Mouse (Mus musculus) megakaryocyte, embryonic 14.5 days (primary cell): ENCODE results near the gene Smg6. TPM values are rescaled to one million over a fixed set of nuclear protein-coding genes. Genes with fewer than 3 reads are reported as not detected.

Experiments
- H3K27me3 ChIP-seq: replicated peaks from 2 replicates; pipeline ENCODE3; 2012; ENCODE audit warnings: inconsistent platforms
- H3K36me3 ChIP-seq: replicated peaks from 2 replicates; pipeline ENCODE3; 2012; ENCODE audit warnings: low read length, inconsistent platforms, mixed read lengths
- H3K4me1 ChIP-seq: 2 replicates; pipeline ENCODE4 v1.6.1; 2012; ENCODE audit warnings: inconsistent platforms
- H3K4me3 ChIP-seq: replicated peaks from 2 replicates; pipeline ENCODE3; 2012; ENCODE audit warnings: moderate library complexity, mild to moderate bottlenecking, inconsistent platforms
- H3K9me3 ChIP-seq: 2 replicates; pipeline ENCODE4 v1.6.1; 2012; ENCODE audit warnings: inconsistent platforms
- FLI1 ChIP-seq: IDR thresholded peaks from 2 replicates; pipeline ENCODE4 v1.6.1; 2012; ENCODE audit warnings: low read length, inconsistent platforms, mixed read lengths
- GATA1 ChIP-seq: IDR thresholded peaks from 3 replicates; pipeline ENCODE4 v1.6.1; 2012; ENCODE audit warnings: mixed read lengths, low read length, inconsistent platforms, borderline replicate concordance
- polyA plus RNA-seq: library from polyadenylated mRNA; stranded (reverse); fragments of >175 nt; gene quantifications from 2 replicates; pipeline ENCODE4 v1.2.3, GENCODE M21; 2012; ENCODE audit warnings: low replicate concordance; ENCODE audit not compliant: insufficient read depth

Gene Smg6
- polyA plus RNA-seq, 1 experiment: 35.3 TPM

DNA sequence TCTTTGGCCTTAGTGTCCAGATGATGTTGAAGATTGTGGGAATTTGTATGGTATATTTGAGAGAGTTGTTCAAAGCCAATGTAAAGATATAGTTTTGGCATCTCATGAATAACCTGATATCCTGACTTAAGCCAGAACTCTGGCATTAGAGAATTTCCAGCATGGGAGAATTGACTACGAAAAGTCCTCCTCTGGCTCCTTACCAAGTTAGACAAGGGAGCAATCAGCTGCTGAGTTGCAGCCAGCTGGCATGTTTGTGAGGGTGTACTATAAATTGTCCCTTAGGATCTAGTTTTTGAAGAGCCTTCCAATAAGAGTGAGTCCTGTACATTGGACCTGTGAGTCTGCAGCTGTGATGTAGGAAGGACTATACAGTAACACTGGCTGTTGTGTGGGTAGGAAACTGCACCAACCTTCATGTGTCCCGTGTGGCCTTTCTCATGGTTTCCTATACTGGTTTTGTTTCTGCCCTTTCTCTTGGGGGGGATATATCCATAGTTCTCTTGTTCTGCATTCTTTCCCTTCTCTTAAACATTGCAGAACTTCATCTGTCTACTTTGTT is 37.3 kb downstream of the Smg6 start:
- H3K9me3 ChIP-seq: no peaks in the 10 kb centered on the region
- TF ChIP-seq FLI1 (no peak), GATA1 (no peak)
- H3K36me3 ChIP-seq: peaks cover 10% of the 10 kb centered on the region
- H3K4me1 ChIP-seq: peaks cover 33% of the 10 kb centered on the region
- H3K27me3 ChIP-seq: no peaks in the 10 kb centered on the region
- H3K4me3 ChIP-seq: no peak overlapping the region

DNA sequence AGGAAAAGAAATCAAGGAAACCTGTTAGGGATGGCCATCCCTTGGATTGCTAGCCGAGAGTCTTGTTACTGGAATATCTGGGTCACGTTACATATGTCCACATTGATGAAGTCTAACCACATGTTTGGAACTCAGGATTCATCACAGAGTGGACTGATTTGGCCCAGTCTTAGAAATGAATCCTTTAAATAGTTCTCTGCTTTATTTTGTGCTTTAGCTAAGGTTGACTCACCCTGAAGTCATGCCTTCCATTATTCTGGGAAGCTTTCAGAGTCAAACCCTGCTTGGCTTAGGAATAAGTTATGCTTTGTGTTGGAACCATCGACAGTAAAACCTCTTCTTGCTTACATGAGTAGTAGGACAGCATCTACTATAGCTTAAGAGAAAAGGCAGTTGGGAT is 39.9 kb downstream of the Smg6 start:
- peaks cover 22% of the 10 kb centered on the region for H3K36me3 ChIP-seq
- H3K4me3 ChIP-seq: no peak overlapping the region
- no peak for TF ChIP-seq FLI1
- TF ChIP-seq GATA1: no peak
- peaks cover 16% of the 10 kb centered on the region for H3K4me1 ChIP-seq
- H3K27me3 ChIP-seq: no peaks in the 10 kb centered on the region
- no peaks in the 10 kb centered on the region for H3K9me3 ChIP-seq

GRCm38 (mm10) chr11:74973290-74974157 is 47.9 kb downstream of the Smg6 start:
- no peak for TF ChIP-seq GATA1
- no peak for TF ChIP-seq FLI1
- H3K9me3 ChIP-seq: no peaks in the 10 kb centered on the region
- H3K4me3 ChIP-seq: no peak overlapping the region
- peaks cover 5% of the 10 kb centered on the region; the same call in 1 of the 2 replicates for H3K4me1 ChIP-seq
- H3K36me3 ChIP-seq: peaks cover 45% of the 10 kb centered on the region
- no peaks in the 10 kb centered on the region for H3K27me3 ChIP-seq

DNA sequence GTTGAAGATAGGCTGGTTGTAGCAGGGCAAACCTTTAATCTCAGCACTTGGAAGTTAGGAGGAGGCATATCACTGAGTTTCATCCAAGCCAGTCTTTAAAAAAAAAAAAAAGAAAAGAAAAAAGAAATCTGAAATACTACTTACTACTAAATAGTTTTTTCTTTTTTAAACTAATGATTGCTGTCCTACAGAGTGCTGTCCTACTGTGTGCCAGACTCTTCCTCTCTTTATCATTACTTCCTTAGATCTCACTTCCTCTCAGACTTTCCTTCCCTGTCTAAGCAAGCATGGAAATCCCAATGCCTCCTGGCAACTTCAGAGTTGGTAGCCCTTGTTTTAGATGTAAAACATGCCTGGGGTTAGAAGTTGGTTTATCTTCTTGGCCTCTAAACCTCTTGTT is 49.0 kb downstream of the Smg6 start:
- H3K4me1 ChIP-seq: peaks cover 5% of the 10 kb centered on the region; the same call in 1 of the 2 replicates
- TF ChIP-seq FLI1 (no peak), GATA1 (no peak)

GRCm38 (mm10) chr11:74976835-74977687 is 51.4 kb downstream of the Smg6 start:
- Histone ChIP-seq H3K36me3 (peaks cover 40% of the 10 kb centered on the region), H3K4me1 (peaks cover 8% of the 10 kb centered on the region; the same call in 1 of the 2 replicates), H3K27me3 (no peaks in the 10 kb centered on the region), H3K9me3 (0 out of 2 replicates have a peak, but pooled peaks cover 3% of the 10 kb centered on the region), H3K4me3 (no peak overlapping the region)
- no peak for TF ChIP-seq FLI1
- no peak for TF ChIP-seq GATA1

More for the DNA sequence above, 49.0 kb downstream of the Smg6 start:
- H3K4me3 ChIP-seq: no peak overlapping the region
- no peaks in the 10 kb centered on the region for H3K27me3 ChIP-seq
- H3K9me3 ChIP-seq: no peaks in the 10 kb centered on the region
- peaks cover 44% of the 10 kb centered on the region for H3K36me3 ChIP-seq

DNA sequence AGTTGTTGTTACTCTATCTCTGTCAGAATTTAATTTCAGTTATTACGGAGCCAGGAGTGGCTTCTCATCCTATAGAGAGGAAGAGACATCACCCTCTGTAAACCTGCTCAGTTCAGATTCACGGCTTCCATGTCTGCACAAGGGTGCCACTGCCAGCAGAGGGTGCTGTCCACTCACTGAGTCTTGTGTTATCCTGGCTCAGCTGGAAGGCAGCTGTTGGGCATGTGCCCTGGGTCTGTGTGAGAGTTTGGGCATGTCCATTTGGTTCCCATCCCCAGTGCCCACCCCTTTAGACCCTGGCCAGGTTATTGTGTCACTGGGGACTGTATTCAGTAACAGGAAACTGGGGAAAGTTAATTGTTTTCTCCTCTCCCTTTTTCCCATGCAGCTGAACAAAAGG is 55.8 kb downstream of the Smg6 start:
- Histone ChIP-seq H3K27me3 (no peaks in the 10 kb centered on the region), H3K36me3 (peaks cover 49% of the 10 kb centered on the region), H3K9me3 (0 out of 2 replicates have a peak, but pooled peaks cover 3% of the 10 kb centered on the region), H3K4me1 (peaks cover 8% of the 10 kb centered on the region; the same call in 1 of the 2 replicates), H3K4me3 (no peak overlapping the region)
- TF ChIP-seq FLI1 (no peak), GATA1 (no peak)

- Histone ChIP-seq H3K4me3 (no peak overlapping the region), H3K36me3 (peaks cover 46% of the 10 kb centered on the region), H3K4me1 (peaks cover 4% of the 10 kb centered on the region; the same call in 1 of the 2 replicates), H3K27me3 (no peaks in the 10 kb centered on the region), H3K9me3 (0 out of 2 replicates have a peak, but pooled peaks cover 3% of the 10 kb centered on the region)
- TF ChIP-seq GATA1: no peak
- no peak for TF ChIP-seq FLI1
Measured at GRCm38 (mm10) chr11:74982241-74982640, 56.6 kb downstream of the Smg6 start.

DNA sequence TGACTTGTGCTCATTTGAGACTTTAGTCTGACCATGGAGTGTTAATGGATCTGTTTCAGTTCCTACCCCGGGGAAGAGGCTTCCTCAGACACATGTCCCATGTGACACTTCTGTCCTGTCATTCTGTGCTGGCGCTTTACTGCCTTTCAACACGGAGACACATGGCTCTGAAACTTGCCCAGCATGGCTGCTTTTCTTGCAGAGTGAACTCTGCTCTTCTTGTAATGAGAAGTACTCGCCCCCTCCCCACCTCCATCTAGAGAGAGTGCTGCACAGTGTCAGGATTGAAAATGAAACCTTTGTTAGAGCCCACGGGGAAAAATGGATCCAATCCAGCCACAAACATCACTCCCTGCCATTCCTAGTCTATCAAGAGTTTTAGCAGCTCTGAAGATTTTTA is 62.5 kb downstream of the Smg6 start:
- Histone ChIP-seq H3K4me3 (no peak overlapping the region), H3K4me1 (peaks cover 15% of the 10 kb centered on the region)
- TF ChIP-seq FLI1 (no peak), GATA1 (no peak)

GRCm38 (mm10) chr11:74989047-74989446 is 63.4 kb downstream of the Smg6 start:
- Histone ChIP-seq H3K9me3 (no peaks in the 10 kb centered on the region), H3K4me1 (peaks cover 15% of the 10 kb centered on the region), H3K4me3 (no peak overlapping the region), H3K27me3 (no peaks in the 10 kb centered on the region), H3K36me3 (peaks cover 65% of the 10 kb centered on the region)
- TF ChIP-seq GATA1 (no peak), FLI1 (no peak)

More for the DNA sequence above, 62.5 kb downstream of the Smg6 start:
- Histone ChIP-seq H3K27me3 (no peaks in the 10 kb centered on the region), H3K36me3 (peaks cover 66% of the 10 kb centered on the region), H3K9me3 (no peaks in the 10 kb centered on the region)
